Mouse (Mus musculus): ENCODE data around the gene Ncstn. TPM values are rescaled to one million over a fixed set of nuclear protein-coding genes. Genes with fewer than 3 reads are reported as not detected.

The Ncstn gene
- polyA plus RNA-seq (2012; rRNA removed) = 46.4 and 118 TPM in 2 replicates

GRCm38 (mm10) chr1:172082101-172082898 is at the start of gene Ncstn, which contains the start of gene Copa:
Ncstn (minus strand) TSS chr1:172082795.
Copa (plus strand) TSS chr1:172082529.
- H3K36me3 ChIP-seq (ENCODE audit: control insufficient read depth, insufficient read depth, low read length) = peaks cover 11% of the 10 kb centered on the region
- no peaks in the 10 kb centered on the region for H3K27me3 ChIP-seq (ENCODE audit: control insufficient read depth, insufficient read depth, low read length)
- under 1% methylated on average over 40 of the region's 40 CpGs for WGBS
- peak within 1 kb of the TSS; percentile 75 for H3K4me3 ChIP-seq (ENCODE audit: low read depth, low read length)
- peaks cover 5% of the 10 kb centered on the region for H3K4me1 ChIP-seq (ENCODE audit: control insufficient read depth, insufficient read depth, insufficient read length, low read length)
- H3K27ac ChIP-seq (ENCODE audit: insufficient read depth, low read depth, low read length) = peak within 1 kb of the TSS; percentile 54
- TF ChIP-seq POLR2A (IDR thresholded peaks at IDR 0.05; ENCODE audit: low read depth, low read length) = peak; percentile 84; the same call in 1 of the 2 replicates
- TF ChIP-seq CTCF (IDR thresholded peaks at IDR 0.05; ENCODE audit: extremely low read depth, insufficient read length, insufficient replicate concordance, low read depth, low read length) = no peak

GRCm38 (mm10) chr1:172132319-172132718 is 49.7 kb upstream of the Ncstn start:
- H3K27ac ChIP-seq (ENCODE audit: insufficient read depth, low read depth, low read length) = no peak overlapping the region
- WGBS = 76% methylated on average over 7 of the region's 7 CpGs
- no peaks in the 10 kb centered on the region for H3K27me3 ChIP-seq (ENCODE audit: control insufficient read depth, insufficient read depth, low read length)
- TF ChIP-seq CTCF (IDR thresholded peaks at IDR 0.05; ENCODE audit: extremely low read depth, insufficient read length, insufficient replicate concordance, low read depth, low read length) = no peak
- no peak for TF ChIP-seq POLR2A (IDR thresholded peaks at IDR 0.05; ENCODE audit: low read depth, low read length)
- H3K4me3 ChIP-seq (ENCODE audit: low read depth, low read length) = no peak overlapping the region
- H3K4me1 ChIP-seq (ENCODE audit: control insufficient read depth, insufficient read depth, insufficient read length, low read length) = no peaks in the 10 kb centered on the region; the same call in 1 of the 2 replicates
- H3K36me3 ChIP-seq (ENCODE audit: control insufficient read depth, insufficient read depth, low read length) = peaks cover 67% of the 10 kb centered on the region

GRCm38 (mm10) chr1:172129780-172130179 is 47.2 kb upstream of the Ncstn start:
- Histone ChIP-seq H3K36me3 (ENCODE audit: control insufficient read depth, insufficient read depth, low read length) (peaks cover 59% of the 10 kb centered on the region), H3K4me1 (ENCODE audit: control insufficient read depth, insufficient read depth, insufficient read length, low read length) (no peaks in the 10 kb centered on the region; the same call in 1 of the 2 replicates), H3K27me3 (ENCODE audit: control insufficient read depth, insufficient read depth, low read length) (no peaks in the 10 kb centered on the region), H3K4me3 (ENCODE audit: low read depth, low read length) (no peak overlapping the region), H3K27ac (ENCODE audit: insufficient read depth, low read depth, low read length) (no peak overlapping the region)
- WGBS = 96% methylated on average over 5 of the region's 5 CpGs
- TF ChIP-seq POLR2A (IDR thresholded peaks at IDR 0.05; ENCODE audit: low read depth, low read length) = no peak

- Histone ChIP-seq H3K27me3 (ENCODE audit: control insufficient read depth, insufficient read depth, low read length) (no peaks in the 10 kb centered on the region), H3K4me3 (ENCODE audit: low read depth, low read length) (no peak overlapping the region), H3K27ac (ENCODE audit: insufficient read depth, low read depth, low read length) (no peak overlapping the region), H3K36me3 (ENCODE audit: control insufficient read depth, insufficient read depth, low read length) (peaks cover 52% of the 10 kb centered on the region), H3K4me1 (ENCODE audit: control insufficient read depth, insufficient read depth, insufficient read length, low read length) (no peaks in the 10 kb centered on the region; the same call in 1 of the 2 replicates)
- TF ChIP-seq POLR2A (IDR thresholded peaks at IDR 0.05; ENCODE audit: low read depth, low read length) = no peak
- TF ChIP-seq CTCF (IDR thresholded peaks at IDR 0.05; ENCODE audit: extremely low read depth, insufficient read length, insufficient replicate concordance, low read depth, low read length) = peak; percentile 39; the same call in 1 of the 2 replicates
- WGBS = 65% methylated on average over 2 of the region's 2 CpGs
Measured at GRCm38 (mm10) chr1:172129108-172129507, 46.5 kb upstream of the Ncstn start.

GRCm38 (mm10) chr1:172128563-172128962 is 46.0 kb upstream of the Ncstn start:
- WGBS = 92% methylated on average over 15 of the region's 15 CpGs
- no peak for TF ChIP-seq POLR2A (IDR thresholded peaks at IDR 0.05; ENCODE audit: low read depth, low read length)
- TF ChIP-seq CTCF (IDR thresholded peaks at IDR 0.05; ENCODE audit: extremely low read depth, insufficient read length, insufficient replicate concordance, low read depth, low read length) = no peak
- no peaks in the 10 kb centered on the region for H3K27me3 ChIP-seq (ENCODE audit: control insufficient read depth, insufficient read depth, low read length)

GRCm38 (mm10) chr1:172127487-172127886 is 44.9 kb upstream of the Ncstn start:
- 14% methylated on average over 5 of the region's 5 CpGs for WGBS
- H3K4me3 ChIP-seq (ENCODE audit: low read depth, low read length) = peak overlapping the region; percentile 53
- H3K27ac ChIP-seq (ENCODE audit: insufficient read depth, low read depth, low read length) = peak overlapping the region; percentile 91
- TF ChIP-seq POLR2A (IDR thresholded peaks at IDR 0.05; ENCODE audit: low read depth, low read length) (no peak; the same call in 1 of the 2 replicates), CTCF (IDR thresholded peaks at IDR 0.05; ENCODE audit: extremely low read depth, insufficient read length, insufficient replicate concordance, low read depth, low read length) (no peak)
- H3K27me3 ChIP-seq (ENCODE audit: control insufficient read depth, insufficient read depth, low read length) = no peaks in the 10 kb centered on the region
- no peaks in the 10 kb centered on the region; the same call in 1 of the 2 replicates for H3K4me1 ChIP-seq (ENCODE audit: control insufficient read depth, insufficient read depth, insufficient read length, low read length)
- peaks cover 44% of the 10 kb centered on the region for H3K36me3 ChIP-seq (ENCODE audit: control insufficient read depth, insufficient read depth, low read length)

More at GRCm38 (mm10) chr1:172128563-172128962, 46.0 kb upstream of the Ncstn start:
- Histone ChIP-seq H3K4me1 (ENCODE audit: control insufficient read depth, insufficient read depth, insufficient read length, low read length) (no peaks in the 10 kb centered on the region; the same call in 1 of the 2 replicates), H3K4me3 (ENCODE audit: low read depth, low read length) (no peak overlapping the region), H3K27ac (ENCODE audit: insufficient read depth, low read depth, low read length) (no peak overlapping the region), H3K36me3 (ENCODE audit: control insufficient read depth, insufficient read depth, low read length) (peaks cover 46% of the 10 kb centered on the region)
